Mouse (Mus musculus): Measurements from ENCODE around the gene Oxtr.

- no peak for TF ChIP-seq CTCF (IDR thresholded peaks at IDR 0.05; ENCODE audit: low read depth)
- no peak for TF ChIP-seq EP300 (IDR thresholded peaks at IDR 0.05; ENCODE audit: low read depth)
These were observed 5.5 kb upstream of the Oxtr start for GRCm38 (mm10) chr6:112495219-112495618.

All from liver, postnatal 0 days (tissue).